Mouse (Mus musculus): ENCODE measurements at regions not wholly inside any gene's neighbourhood (a gene's known extent, or its start where the extent isn't known, plus 50 kb on each side); places are given as distances from the start of the nearest gene placed in this dataset.

DNA sequence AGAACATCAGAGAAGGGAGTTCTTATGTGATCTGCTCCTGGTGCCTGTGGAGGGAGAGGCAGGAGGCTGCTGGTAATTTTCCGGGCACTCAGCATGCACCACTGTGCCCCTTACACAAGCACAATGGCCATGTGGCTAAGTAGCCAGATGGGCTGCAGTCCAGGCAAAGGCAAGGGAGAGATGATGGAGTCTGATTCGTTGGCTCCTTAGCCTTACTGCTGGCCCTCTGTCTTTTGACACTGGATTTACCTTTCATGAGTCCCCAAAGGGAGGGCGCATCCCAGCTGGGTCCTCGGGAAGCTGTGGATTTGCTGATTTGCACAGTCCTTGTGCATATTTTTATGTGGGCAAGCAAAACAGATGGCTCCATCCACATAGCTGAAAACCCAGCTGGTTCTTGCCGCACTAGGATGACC, 75.6 kb upstream of the 1700025G04Rik start:
- no peak for DNase-seq

DNA sequence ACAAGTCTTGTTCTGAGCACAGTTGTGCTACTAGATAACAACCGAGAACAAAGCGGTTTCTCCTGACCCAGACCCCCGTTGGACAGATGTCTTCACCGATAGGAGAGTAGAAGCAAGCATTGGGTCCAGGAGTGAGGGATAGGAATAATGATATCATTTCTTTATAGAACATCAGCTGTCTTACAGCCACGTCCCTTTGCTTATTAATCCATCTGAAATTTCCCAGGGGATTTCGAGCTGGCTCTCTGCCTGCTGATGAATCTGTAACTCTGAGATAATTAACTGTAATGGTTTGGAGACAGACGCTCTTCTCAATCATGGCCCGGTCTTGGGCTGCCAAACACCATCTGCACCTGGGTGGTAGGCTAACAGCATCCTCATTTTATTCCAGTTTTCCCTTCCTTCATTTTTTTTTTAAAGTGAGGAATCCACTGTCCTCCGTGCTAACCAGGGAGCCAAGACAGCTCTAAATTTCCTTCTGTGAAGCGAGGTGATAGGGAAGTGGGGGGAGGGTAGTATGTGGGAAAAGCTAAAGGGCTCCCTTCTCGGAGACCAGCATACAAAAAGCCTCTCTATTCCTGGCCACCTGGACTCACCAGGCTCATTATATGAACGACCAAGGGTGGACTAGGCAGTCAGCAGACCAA, 75.0 kb upstream of the 1700025G04Rik start:
- DNase-seq, result no peak

DNA sequence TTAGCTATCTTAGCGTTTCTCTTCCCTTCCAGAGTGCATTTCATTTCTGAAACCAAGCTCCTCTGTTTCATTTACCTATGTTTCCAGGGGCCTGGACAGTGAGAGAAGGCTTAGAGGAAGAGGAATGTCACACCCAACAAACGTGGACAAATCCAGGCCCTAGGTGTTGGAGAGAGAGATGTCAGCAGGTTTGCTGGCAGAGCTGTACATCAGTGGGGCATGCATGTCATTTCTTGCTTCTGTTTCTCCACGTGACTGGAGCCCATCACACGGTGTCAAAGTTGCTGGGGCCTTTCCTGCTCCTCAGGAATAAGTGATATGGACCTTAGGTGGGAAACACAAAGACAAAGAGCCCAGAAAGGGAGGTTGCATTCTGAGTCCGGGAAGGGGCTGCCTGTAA, 74.3 kb upstream of the 1700025G04Rik start:
- no peak for DNase-seq

DNA sequence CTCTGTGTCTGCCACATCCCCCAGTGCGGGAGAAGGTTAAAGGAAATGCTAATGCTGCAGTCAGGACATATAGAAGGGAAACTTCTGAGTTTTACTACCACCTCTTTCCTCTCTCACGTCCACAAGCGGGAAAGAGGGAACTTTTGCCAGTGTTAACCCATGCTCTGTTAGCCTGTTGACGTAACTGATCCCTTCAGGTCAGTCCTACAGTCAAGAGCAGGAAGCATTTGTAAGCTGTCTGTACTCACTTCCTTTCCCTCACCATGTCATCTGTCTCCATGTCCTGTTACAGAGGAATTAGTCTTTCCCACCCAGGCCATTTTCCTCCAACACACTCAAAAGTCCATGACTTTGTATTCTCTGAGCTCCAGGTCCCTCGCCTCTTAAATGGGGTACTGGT, 62.5 kb upstream of the 1700025G04Rik start:
- no peak for DNase-seq

DNA sequence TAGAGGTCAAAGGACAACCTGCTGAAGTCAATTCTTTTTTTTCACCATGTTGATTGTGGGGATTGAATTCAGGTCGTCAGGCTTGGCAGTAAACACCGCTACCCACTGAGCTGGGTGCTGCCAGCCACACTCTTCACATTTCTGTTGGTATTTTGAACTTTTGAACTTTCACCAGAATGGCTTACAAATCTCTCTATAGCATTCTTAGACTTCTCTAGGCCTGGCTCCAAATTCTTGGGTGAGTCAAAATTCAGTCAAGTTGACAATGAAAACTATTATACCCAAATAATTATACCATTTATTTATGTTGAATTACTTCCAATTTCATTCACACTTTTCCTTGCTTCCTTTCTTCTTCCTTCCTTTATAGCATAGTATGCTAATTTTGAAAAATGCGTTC, 58.8 kb upstream of the 1700025G04Rik start:
- no peak for DNase-seq

DNA sequence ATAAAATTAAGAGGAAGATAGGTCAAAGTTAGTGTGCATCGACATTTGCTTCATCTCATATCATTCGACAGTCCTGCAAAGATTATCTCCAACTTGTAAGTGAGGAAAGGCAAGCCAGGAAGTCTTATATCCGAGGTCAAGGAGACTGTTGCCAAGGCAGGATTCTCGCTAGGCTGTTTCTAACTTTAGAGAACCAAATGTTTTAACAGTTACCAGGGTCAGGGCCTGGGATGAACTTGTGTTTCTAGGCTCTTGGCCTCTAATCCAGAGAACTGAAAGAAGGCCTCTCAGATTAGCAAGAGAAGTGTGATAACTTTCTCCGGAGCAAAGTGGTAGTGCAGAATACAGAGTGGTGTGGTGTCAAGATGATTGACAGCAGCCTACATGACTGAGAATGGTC, 50.2 kb upstream of the 1700025G04Rik start:
- peak in 1 of 2 experiments; percentile 21 for DNase-seq
